Mouse (Mus musculus): Measurements from ENCODE around the gene Rbck1. TPM values are rescaled to one million over a fixed set of nuclear protein-coding genes. Genes with fewer than 3 reads are reported as not detected.
A peak's percentile ranks its signal among the peaks of the same experiment; 100 is the strongest.

Rbck1 gene
- polyA plus RNA-seq, 1 experiment from 2014 or later, result 29.7 TPM

- no peak overlapping the region for H3K27ac ChIP-seq
- no peaks in the 10 kb centered on the region for H3K36me3 ChIP-seq (ENCODE audit: inconsistent target)
- H3K79me2 ChIP-seq (ENCODE audit: inconsistent target), result no peaks in the 10 kb centered on the region
- 90% methylated on average over 3 of the region's 3 CpGs for WGBS (ENCODE audit: missing documents)
- no peak overlapping the region for H3K4me3 ChIP-seq (ENCODE audit: inconsistent target)
Measured at GRCm38 (mm10) chr2:152357254-152357653, 24.8 kb upstream of the Rbck1 start.

GRCm38 (mm10) chr2:152349842-152350540 lies 17.5 kb upstream of the Rbck1 start:
- Histone ChIP-seq H3K4me3 (ENCODE audit: inconsistent target) (no peak overlapping the region), H3K79me2 (ENCODE audit: inconsistent target) (no peaks in the 10 kb centered on the region), H3K27ac (no peak overlapping the region), H3K36me3 (ENCODE audit: inconsistent target) (no peaks in the 10 kb centered on the region)
- 88% methylated on average over 4 of the region's 8 CpGs for WGBS (ENCODE audit: missing documents)

GRCm38 (mm10) chr2:152349205-152349604 lies 16.8 kb upstream of the Rbck1 start:
- WGBS (ENCODE audit: missing documents), result 79% methylated on average over 6 of the region's 6 CpGs
- Histone ChIP-seq H3K36me3 (ENCODE audit: inconsistent target) (no peaks in the 10 kb centered on the region), H3K27ac (no peak overlapping the region), H3K79me2 (ENCODE audit: inconsistent target) (no peaks in the 10 kb centered on the region), H3K4me3 (ENCODE audit: inconsistent target) (no peak overlapping the region)

GRCm38 (mm10) chr2:152347722-152348121 lies 15.3 kb upstream of the Rbck1 start:
- H3K79me2 ChIP-seq (ENCODE audit: inconsistent target), result no peaks in the 10 kb centered on the region
- H3K36me3 ChIP-seq (ENCODE audit: inconsistent target), result no peaks in the 10 kb centered on the region
- no peak overlapping the region for H3K27ac ChIP-seq
- 84% methylated on average over 2 of the region's 2 CpGs for WGBS (ENCODE audit: missing documents)
- no peak overlapping the region for H3K4me3 ChIP-seq (ENCODE audit: inconsistent target)

- no peak overlapping the region for H3K27ac ChIP-seq
Measured at GRCm38 (mm10) chr2:152346776-152347465, 14.5 kb upstream of the Rbck1 start.

GRCm38 (mm10) chr2:152345393-152345792 lies 12.9 kb upstream of the Rbck1 start:
- no peak overlapping the region for H3K27ac ChIP-seq
- no peaks in the 10 kb centered on the region for H3K36me3 ChIP-seq (ENCODE audit: inconsistent target)
- H3K4me3 ChIP-seq (ENCODE audit: inconsistent target), result no peak overlapping the region
- H3K79me2 ChIP-seq (ENCODE audit: inconsistent target), result no peaks in the 10 kb centered on the region
- WGBS (ENCODE audit: missing documents), result 97% methylated on average over 6 of the region's 6 CpGs

More at GRCm38 (mm10) chr2:152346776-152347465, 14.5 kb upstream of the Rbck1 start:
- H3K79me2 ChIP-seq (ENCODE audit: inconsistent target), result no peaks in the 10 kb centered on the region
- no peaks in the 10 kb centered on the region for H3K36me3 ChIP-seq (ENCODE audit: inconsistent target)
- WGBS (ENCODE audit: missing documents), result 48% methylated on average over 9 of the region's 9 CpGs
- H3K4me3 ChIP-seq (ENCODE audit: inconsistent target), result no peak overlapping the region

GRCm38 (mm10) chr2:152344909-152345308 lies 12.5 kb upstream of the Rbck1 start:
- WGBS (ENCODE audit: missing documents), result 90% methylated on average over 5 of the region's 5 CpGs
- Histone ChIP-seq H3K4me3 (ENCODE audit: inconsistent target) (no peak overlapping the region), H3K36me3 (ENCODE audit: inconsistent target) (no peaks in the 10 kb centered on the region), H3K27ac (0 out of 2 replicates have a peak overlapping the region, but pooled peaks have one; percentile 49), H3K79me2 (ENCODE audit: inconsistent target) (no peaks in the 10 kb centered on the region)

GRCm38 (mm10) chr2:152344361-152344760 lies 11.9 kb upstream of the Rbck1 start:
- 19% methylated on average over 10 of the region's 10 CpGs for WGBS (ENCODE audit: missing documents)
- Histone ChIP-seq H3K36me3 (ENCODE audit: inconsistent target) (no peaks in the 10 kb centered on the region), H3K27ac (peak overlapping the region; percentile 49), H3K79me2 (ENCODE audit: inconsistent target) (no peaks in the 10 kb centered on the region), H3K4me3 (ENCODE audit: inconsistent target) (peak overlapping the region; percentile 44)

GRCm38 (mm10) chr2:152343329-152344213 lies 11.1 kb upstream of the Rbck1 start, which contains the start of gene Trib3:
Gene Trib3 (minus strand): TSS chr2:152344032.
- Histone ChIP-seq H3K27ac (peak within 1 kb of the TSS; percentile 63), H3K79me2 (ENCODE audit: inconsistent target) (no peaks in the 10 kb centered on the region), H3K36me3 (ENCODE audit: inconsistent target) (no peaks in the 10 kb centered on the region), H3K4me3 (ENCODE audit: inconsistent target) (peak within 1 kb of the TSS; percentile 44)
- 3% methylated on average over 47 of the region's 52 CpGs for WGBS (ENCODE audit: missing documents)

- Histone ChIP-seq H3K36me3 (ENCODE audit: inconsistent target) (no peaks in the 10 kb centered on the region), H3K4me3 (ENCODE audit: inconsistent target) (no peak overlapping the region), H3K79me2 (ENCODE audit: inconsistent target) (no peaks in the 10 kb centered on the region), H3K27ac (no peak overlapping the region)
- WGBS (ENCODE audit: missing documents), result 93% methylated on average over 22 of the region's 22 CpGs
Measured at GRCm38 (mm10) chr2:152339631-152340179, 7.3 kb upstream of the Rbck1 start.

- no peak overlapping the region for H3K27ac ChIP-seq
- H3K4me3 ChIP-seq (ENCODE audit: inconsistent target), result no peak overlapping the region
- no peaks in the 10 kb centered on the region for H3K36me3 ChIP-seq (ENCODE audit: inconsistent target)
- H3K79me2 ChIP-seq (ENCODE audit: inconsistent target), result no peaks in the 10 kb centered on the region
- WGBS (ENCODE audit: missing documents), result 92% methylated on average over 13 of the region's 13 CpGs
Measured at GRCm38 (mm10) chr2:152338319-152338718, 5.9 kb upstream of the Rbck1 start.

GRCm38 (mm10) chr2:152337591-152338212 lies 5.2 kb upstream of the Rbck1 start:
- H3K36me3 ChIP-seq (ENCODE audit: inconsistent target), result no peaks in the 10 kb centered on the region
- 95% methylated on average over 11 of the region's 11 CpGs for WGBS (ENCODE audit: missing documents)
- H3K27ac ChIP-seq, result no peak overlapping the region
- H3K4me3 ChIP-seq (ENCODE audit: inconsistent target), result no peak overlapping the region
- H3K79me2 ChIP-seq (ENCODE audit: inconsistent target), result no peaks in the 10 kb centered on the region

GRCm38 (mm10) chr2:152336856-152337255 lies 4.4 kb upstream of the Rbck1 start:
- H3K4me3 ChIP-seq (ENCODE audit: inconsistent target), result no peak overlapping the region
- no peak overlapping the region for H3K27ac ChIP-seq
- WGBS (ENCODE audit: missing documents), result 100% methylated on average over 1 of the region's 1 CpGs
- no peaks in the 10 kb centered on the region for H3K36me3 ChIP-seq (ENCODE audit: inconsistent target)
- peaks cover 2% of the 10 kb centered on the region for H3K79me2 ChIP-seq (ENCODE audit: inconsistent target)

GRCm38 (mm10) chr2:152335289-152335820 lies 2.9 kb upstream of the Rbck1 start:
- H3K36me3 ChIP-seq (ENCODE audit: inconsistent target), result no peaks in the 10 kb centered on the region
- H3K4me3 ChIP-seq (ENCODE audit: inconsistent target), result no peak overlapping the region
- H3K79me2 ChIP-seq (ENCODE audit: inconsistent target), result peaks cover 17% of the 10 kb centered on the region
- WGBS (ENCODE audit: missing documents), result 25% methylated on average over 11 of the region's 11 CpGs
- H3K27ac ChIP-seq, result no peak overlapping the region
